ENCODE assay signal across 19 mouse cellular contexts in genomic region chr1:44567431-44567830, GRCm38 (mm10). TPM values are rescaled to one million over a fixed set of nuclear protein-coding genes. Genes with fewer than 3 reads are reported as not detected.
DNase-seq lines count a peak whose midpoint lies in the region; ATAC-seq and TF ChIP-seq lines count a peak whose summit lies in the region.
"Had no signal": no experiment of that assay in that cellular context is flagged by ENCODE, and none has a peak within 500 bp of the region (broad histone marks: within the 10 kb centered on the region; RNA-seq: fewer than 3 reads in every experiment).

No protein-coding gene starts in this region.

- no peak overlapping the region for H3K9ac ChIP-seq in midbrain, embryonic 11.5 days (ENCODE audit: low read length)
- no peak overlapping the region for H3K9ac ChIP-seq in midbrain, embryonic 15.5 days
- H3K9ac ChIP-seq: forebrain, postnatal 0 days; hindbrain, embryonic 12.5 days; hindbrain, embryonic 15.5 days had no signal

- in situ Hi-C loops in Patski (cut with MboI; ENCODE audit: low pct_unique_long_range_greater_than_20kb) = loop anchor here (25.0 kb wide), 1 partner anchor 1195 kb away; no protein-coding TSS in a partner anchor

- WGBS in kidney, adult 2 months = 55% methylated on average over 4 of the region's 4 CpGs
- WGBS in midbrain, embryonic 11.5 days = 89% methylated on average over 4 of the region's 4 CpGs
- WGBS in midbrain, embryonic 15.5 days = 67% methylated on average over 4 of the region's 4 CpGs

- no peaks in the 10 kb centered on the region for H3K9me3 ChIP-seq in midbrain, embryonic 11.5 days (ENCODE audit: control insufficient read depth, low read length)
- no peaks in the 10 kb centered on the region for H3K9me3 ChIP-seq in midbrain, embryonic 15.5 days
- H3K9me3 ChIP-seq: hindbrain, embryonic 12.5 days; hindbrain, embryonic 15.5 days had no signal

- POLR2A ChIA-PET in Patski (lab: Charles Lee) = no interaction called here

- ATAC-seq in midbrain, embryonic 11.5 days (ENCODE audit: low FRiP score) = no peak
- ATAC-seq in midbrain, embryonic 15.5 days (replicated peaks) = no peak
- ATAC-seq in Patski = peak; percentile 93
- ATAC-seq: forebrain, embryonic 14.5 days; forebrain, postnatal 0 days had no signal

- no peaks in the 10 kb centered on the region for H3K36me3 ChIP-seq in kidney, adult 2 months (ENCODE audit: control insufficient read depth, insufficient read depth, low read length)
- H3K36me3 ChIP-seq in midbrain, embryonic 11.5 days (ENCODE audit: control insufficient read depth, insufficient read depth, low read length) = no peaks in the 10 kb centered on the region
- no peaks in the 10 kb centered on the region for H3K36me3 ChIP-seq in midbrain, embryonic 15.5 days (replicated peaks)
- H3K36me3 ChIP-seq: hindbrain, embryonic 12.5 days; hindbrain, embryonic 15.5 days had no signal

- peak overlapping the region; percentile 9; the same call in 1 of the 2 replicates for H3K27ac ChIP-seq in kidney, adult 2 months (ENCODE audit: insufficient read depth, low read depth, low read length)
- no peak overlapping the region for H3K27ac ChIP-seq in midbrain, embryonic 11.5 days (ENCODE audit: low read depth, low read length)
- no peak overlapping the region for H3K27ac ChIP-seq in midbrain, embryonic 15.5 days
- H3K27ac ChIP-seq: hindbrain, embryonic 12.5 days; hindbrain, embryonic 15.5 days had no signal

- DNase-seq in kidney, adult 2 months = peak; percentile 18
- DNase-seq in kidney, adult 8-10 months = no peak
- DNase-seq in midbrain, embryonic 11.5 days (ENCODE audit: low spot score, missing footprints) = peak; percentile 10
- no peak for DNase-seq in Patski (ENCODE audit: low read depth, low spot score)
- DNase-seq in thymus, postnatal 0 days (ENCODE audit: low spot score) = no peak
- DNase-seq in thymus, postnatal 4 days = no peak
- DNase-seq: adrenal gland, adult 8-10 months; adrenal gland, postnatal 36 days; cerebellum, adult 18-20 months; cerebellum, adult 9-10 months; cerebellum, postnatal 14 days; forebrain, postnatal 0 days; gastrocnemius, postnatal 14 days; heart, adult 11 months had no signal

- no peak overlapping the region for H3K4me3 ChIP-seq in kidney, adult 2 months (ENCODE audit: insufficient read depth, low read depth, low read length)
- no peak overlapping the region for H3K4me3 ChIP-seq in midbrain, embryonic 11.5 days (ENCODE audit: low read depth, low read length)
- H3K4me3 ChIP-seq in midbrain, embryonic 15.5 days = no peak overlapping the region
- H3K4me3 ChIP-seq: hindbrain, embryonic 12.5 days; hindbrain, embryonic 15.5 days had no signal

- H3K4me1 ChIP-seq in kidney, adult 2 months (ENCODE audit: control insufficient read depth, insufficient read depth, low read length) = no peaks in the 10 kb centered on the region
- no peaks in the 10 kb centered on the region for H3K4me1 ChIP-seq in midbrain, embryonic 11.5 days (ENCODE audit: control insufficient read depth, insufficient read depth, low read length)
- no peaks in the 10 kb centered on the region for H3K4me1 ChIP-seq in midbrain, embryonic 15.5 days
- H3K4me1 ChIP-seq: hindbrain, embryonic 12.5 days; hindbrain, embryonic 15.5 days had no signal

- no peak overlapping the region for H3K4me2 ChIP-seq in midbrain, embryonic 11.5 days
- H3K4me2 ChIP-seq in midbrain, embryonic 15.5 days = no peak overlapping the region
- H3K4me2 ChIP-seq: heart, embryonic 11.5 days; hindbrain, embryonic 12.5 days; hindbrain, embryonic 15.5 days had no signal

- TF ChIP-seq CTCF in kidney, adult 2 months (conservative IDR thresholded peaks at IDR 0.05; ENCODE audit: insufficient read depth, insufficient read length, low read depth, low read length) = no peak
- TF ChIP-seq CTCF in Patski (IDR thresholded peaks at IDR 0.05) = no peak

- CTCF ChIA-PET in Patski (lab: Charles Lee) = interaction anchor here (1.2 to 1.7 kb wide), 5 partner anchors 10 to 18 kb away, joined by 4 to 7 read pairs (median 5); partner anchors contain the start of gene Gulp1

- no peaks in the 10 kb centered on the region for H3K27me3 ChIP-seq in kidney, adult 2 months (replicated peaks; ENCODE audit: control insufficient read depth, insufficient read depth, low read length)
- no peaks in the 10 kb centered on the region for H3K27me3 ChIP-seq in midbrain, embryonic 11.5 days (ENCODE audit: control insufficient read depth, insufficient read depth, low read length)
- H3K27me3 ChIP-seq in midbrain, embryonic 15.5 days (replicated peaks) = no peaks in the 10 kb centered on the region
- H3K27me3 ChIP-seq in Patski = no peaks in the 10 kb centered on the region
- H3K27me3 ChIP-seq: hindbrain, embryonic 12.5 days; hindbrain, embryonic 15.5 days had no signal

- TF ChIP-seq POLR2A in kidney, adult 2 months (IDR thresholded peaks at IDR 0.05; ENCODE audit: low read depth, low read length) = no peak

RNA-seq across cellular contexts. Expression of gene Gulp1, which starts 16.1 kb away (rescaled TPM):
- polyA plus RNA-seq in kidney, adult 2 months (2012; rRNA removed) = 3.2 and 3.3 TPM in 2 replicates
- 29.5 and 35.3 TPM in 2 replicates for polyA plus RNA-seq in midbrain, embryonic 11.5 days (2014; fragmentation: Nextera tagmentation; extraction: Ambion mirVana)
- 6.9 and 7.5 TPM in 2 replicates for polyA plus RNA-seq in midbrain, embryonic 15.5 days (2015; fragmentation: Nextera tagmentation; extraction: Ambion mirVana)
- polyA plus RNA-seq in Patski (2021) = 100 TPM
- 2.3 and 3.3 TPM in 2 replicates for polyA plus RNA-seq in thymus, postnatal 0 days (2015; fragmentation: Nextera tagmentation; extraction: Ambion mirVana)

Comparison
In these comparisons a context has a peak if more than half of its experiments do, and no peak if none do; other contexts are left out.
1. DNase-seq: peak in kidney, adult 2 months (single experiment) and midbrain, embryonic 11.5 days (single experiment); none in kidney, adult 8-10 months (0 of 2), Patski (single experiment), thymus, postnatal 0 days (single experiment) and thymus, postnatal 4 days (single experiment).